Mouse (Mus musculus) myocyte (in vitro differentiated cells): ENCODE data around the gene Cox4i2.

ENCODE experiments used
- E2F4 ChIP-seq: IDR thresholded peaks from one replicate; pipeline ENCODE4 v1.6.1; 2011; ENCODE audit warnings: mild to moderate bottlenecking, control low read depth, moderate library complexity; ENCODE audit not compliant: insufficient read depth
- MAX ChIP-seq: IDR thresholded peaks from one replicate; pipeline ENCODE4 v1.6.1; 2011; ENCODE audit warnings: low read depth, mild to moderate bottlenecking, control low read depth
- POLR2A ChIP-seq: IDR thresholded peaks from one replicate; pipeline ENCODE4 v1.6.1; 2011; ENCODE audit warnings: low read depth, mild to moderate bottlenecking, control low read depth, moderate library complexity; ENCODE audit not compliant: insufficient read length
- POLR2AphosphoS2 ChIP-seq: IDR thresholded peaks from one replicate; pipeline ENCODE4 v1.6.1; 2011; ENCODE audit warnings: low read depth, control low read depth; ENCODE audit not compliant: insufficient read length
- SRF ChIP-seq: IDR thresholded peaks from one replicate; pipeline ENCODE4 v1.6.1; 2011; ENCODE audit warnings: low read depth; ENCODE audit not compliant: control insufficient read depth, insufficient read length

DNA sequence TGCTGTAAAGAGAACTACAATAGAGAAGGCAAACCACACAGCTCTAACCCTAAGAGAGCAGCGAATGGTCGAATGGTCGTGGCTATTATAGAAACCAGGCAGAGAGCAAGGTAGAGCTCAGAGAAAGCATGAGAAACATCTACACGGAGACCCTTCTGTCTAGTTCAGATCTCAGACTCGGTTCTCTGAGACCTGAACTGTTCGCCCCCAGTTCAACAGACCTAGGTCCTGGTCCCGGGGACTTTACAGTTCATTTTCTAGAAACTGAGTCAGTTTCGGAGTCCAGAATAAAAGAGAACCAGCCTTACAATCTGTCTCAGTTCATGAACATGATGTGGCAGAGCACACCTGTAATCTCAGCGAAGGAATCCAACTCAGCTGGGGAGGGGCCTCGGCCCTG lies 19.5 kb upstream of the Cox4i2 start:
- no peak for TF ChIP-seq E2F4
- TF ChIP-seq POLR2A = no peak
- no peak for TF ChIP-seq SRF
- TF ChIP-seq POLR2AphosphoS2 = no peak
- no peak for TF ChIP-seq MAX
